Mouse (Mus musculus) urinary bladder, postnatal 4 days (tissue): Measurements from ENCODE around the gene Kif3a.
"Not testable (repeated sequence)": the region's sequence is repeated elsewhere in the genome, so short reads cannot be mapped to it uniquely, and the experiment has no call there.

Experiments
- DNase-seq, 2 experiments: peaks; one replicate each; pipeline ENCODE4 v3.0.0; 2021 to 2022; ENCODE audit warnings: low spot score in 2 of 2

Kif3a gene

GRCm38 (mm10) chr11:53543021-53543420 is 24.2 kb upstream of the Kif3a start:
- DNase-seq = no peak

DNA sequence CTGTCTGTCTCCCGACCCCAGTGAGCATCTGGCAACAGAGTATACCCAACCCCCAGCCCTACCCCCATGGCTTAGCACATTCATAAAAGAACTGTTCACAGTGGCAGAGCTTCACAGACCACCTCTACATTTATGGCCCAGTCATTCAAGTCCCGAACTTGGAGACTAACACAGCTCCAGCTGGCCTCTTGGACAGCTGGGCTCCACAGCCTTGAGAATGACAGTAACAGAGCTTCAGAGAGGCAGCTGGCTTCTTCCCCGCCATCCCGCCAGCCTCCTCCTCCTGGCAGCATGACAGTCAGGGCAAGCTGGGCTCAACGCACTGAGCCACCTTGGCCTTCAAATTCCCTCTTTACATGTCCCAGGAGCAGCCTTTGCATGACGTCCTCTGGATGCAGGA is 20.9 kb upstream of the Kif3a start:
- DNase-seq = no peak

DNA sequence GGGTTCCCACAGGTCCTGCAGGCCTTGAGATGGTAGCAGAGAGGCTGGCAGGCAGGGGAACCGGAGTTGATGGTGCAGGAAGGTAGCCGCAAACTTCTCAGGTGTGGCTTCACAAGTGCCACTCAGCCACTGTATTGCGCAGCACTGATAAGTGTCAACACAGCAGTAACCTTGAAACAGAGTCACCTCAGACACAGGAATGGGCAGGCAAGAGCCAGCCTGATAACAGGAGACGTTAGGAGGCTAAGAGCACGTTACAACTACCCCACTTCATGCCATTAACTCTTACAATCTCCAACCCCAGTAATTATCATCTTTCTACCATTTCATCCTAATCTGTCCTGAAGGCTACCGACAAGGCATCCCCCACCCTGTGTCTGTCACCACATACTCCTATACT is 19.6 kb upstream of the Kif3a start:
- DNase-seq = no peak

DNA sequence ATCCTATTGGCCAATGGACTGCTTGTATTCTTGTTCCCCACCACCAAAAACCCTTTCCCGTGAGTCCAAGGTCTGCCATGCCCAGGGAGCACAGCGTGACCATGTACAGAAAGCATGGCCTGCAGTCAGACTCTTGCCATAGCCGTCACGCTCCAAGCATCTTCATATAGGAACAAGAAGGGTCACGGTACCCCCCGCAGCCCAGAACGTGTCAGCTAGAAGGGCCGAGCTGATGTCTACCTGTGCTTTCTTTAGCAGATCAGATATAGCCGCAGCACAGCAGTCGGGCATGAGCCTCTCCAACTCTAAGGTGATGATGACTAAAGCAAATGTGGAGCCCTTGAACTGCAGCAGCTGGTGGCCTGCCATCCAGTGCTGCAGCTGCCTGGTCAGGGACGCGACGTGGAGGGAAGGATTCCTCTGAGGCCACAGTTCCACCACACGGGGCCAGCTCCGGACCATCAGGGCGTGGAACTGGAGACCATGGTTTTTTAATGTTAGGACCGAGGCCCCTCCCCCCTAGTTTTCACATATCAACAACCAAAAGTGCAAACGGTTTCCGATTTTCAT is 19.1 kb upstream of the Kif3a start:
- DNase-seq = no peak

DNA sequence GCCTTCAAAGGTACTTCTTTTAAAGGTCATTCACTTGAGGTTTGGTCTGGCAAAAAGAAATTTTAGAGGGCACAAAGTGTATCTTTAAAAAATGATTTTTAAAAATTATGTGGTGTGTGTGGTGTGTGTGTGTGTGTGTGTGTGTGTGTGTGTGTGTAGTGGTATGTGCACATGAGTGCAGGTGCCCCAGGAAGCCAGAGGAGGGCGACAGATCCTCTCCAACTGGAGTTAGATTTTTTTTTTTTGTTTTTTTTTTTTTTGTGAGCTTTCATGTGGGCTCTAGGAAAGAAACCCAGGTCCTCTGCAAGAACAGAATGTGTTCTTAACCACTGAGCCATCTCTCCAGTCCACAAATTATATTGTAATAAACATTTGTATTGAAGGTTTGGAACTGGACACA is 16.5 kb upstream of the Kif3a start:
- no peak for DNase-seq

DNA sequence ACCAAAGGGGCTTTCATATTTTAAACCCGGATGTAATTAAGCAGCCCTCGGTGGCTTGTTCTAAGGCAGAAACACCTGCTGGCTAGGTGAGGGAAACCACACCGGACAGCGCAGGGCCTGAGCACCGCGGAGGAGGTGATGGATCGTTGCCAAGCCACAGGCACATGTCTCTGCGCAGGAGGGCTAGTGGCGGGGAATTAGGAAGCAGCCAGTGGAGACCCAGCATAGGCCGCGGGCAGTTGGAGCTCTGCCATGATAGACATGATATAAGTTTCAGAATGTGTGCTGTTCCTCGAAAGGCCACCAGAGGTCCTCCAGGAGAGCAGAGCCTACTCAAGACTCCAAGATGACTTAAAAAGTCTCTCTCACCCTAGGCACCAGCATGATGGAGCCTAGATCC is 15.4 kb upstream of the Kif3a start:
- DNase-seq = no peak

GRCm38 (mm10) chr11:53556529-53556928 is 10.7 kb upstream of the Kif3a start:
- not testable (repeated sequence) for DNase-seq

DNA sequence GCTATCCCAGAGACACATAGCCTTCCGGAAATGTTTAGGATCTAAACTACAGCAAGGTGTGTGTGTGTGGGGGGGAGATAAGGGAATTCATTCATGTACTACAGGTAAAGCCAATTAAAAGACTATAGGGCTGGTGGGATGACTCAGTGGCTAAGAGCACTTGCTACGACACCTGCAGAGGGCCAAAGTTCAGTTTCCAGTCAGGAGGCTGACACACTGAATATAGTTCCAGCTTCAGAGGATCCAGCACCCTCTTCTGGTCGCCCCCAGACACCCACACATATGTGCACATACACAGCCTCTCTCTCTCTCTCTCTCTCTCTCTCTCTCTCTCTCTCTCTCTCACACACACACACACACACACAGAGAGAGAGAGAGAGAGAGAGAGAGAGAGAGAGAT is 9.2 kb upstream of the Kif3a start:
- DNase-seq = not testable (repeated sequence)

DNA sequence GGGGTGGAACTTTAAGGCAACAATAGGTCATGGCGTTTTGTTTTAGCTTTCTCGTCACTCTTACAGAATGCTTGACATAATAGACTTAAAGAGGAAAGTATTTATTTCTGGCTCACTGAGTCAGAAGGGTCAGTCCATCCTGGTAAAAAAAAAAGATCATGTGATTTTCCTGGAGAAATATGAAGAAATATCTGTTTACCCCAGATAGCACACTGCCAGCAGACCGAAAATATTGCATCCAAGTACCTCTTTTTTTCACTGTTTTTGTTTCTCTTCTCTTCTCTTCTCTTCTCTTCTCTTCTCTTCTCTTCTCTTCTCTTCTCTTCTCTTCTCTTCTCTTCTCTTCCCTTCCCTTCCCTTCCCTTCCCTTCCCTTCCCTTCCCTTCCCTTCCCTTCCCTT is 7.2 kb upstream of the Kif3a start:
- DNase-seq = not testable (repeated sequence)

DNA sequence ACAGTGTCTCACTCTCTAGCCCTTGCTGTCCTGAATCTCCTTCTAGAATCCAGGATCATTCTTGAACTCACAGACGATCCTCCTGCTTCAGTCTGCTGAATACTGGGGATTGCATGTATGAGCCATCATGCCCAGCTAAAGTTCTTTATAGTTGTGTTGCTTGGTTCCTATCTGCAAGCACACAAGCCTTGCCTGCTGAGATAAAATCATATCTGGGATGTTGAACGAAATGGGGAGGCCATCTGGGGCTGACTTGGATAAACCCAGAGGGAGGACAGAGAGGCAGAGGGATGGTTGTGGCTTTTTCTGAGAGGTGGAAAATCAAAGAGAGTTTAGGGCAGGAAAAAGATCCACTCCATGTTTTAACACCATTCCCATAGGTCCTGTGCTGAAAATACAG is 5.2 kb upstream of the Kif3a start:
- no peak for DNase-seq

DNA sequence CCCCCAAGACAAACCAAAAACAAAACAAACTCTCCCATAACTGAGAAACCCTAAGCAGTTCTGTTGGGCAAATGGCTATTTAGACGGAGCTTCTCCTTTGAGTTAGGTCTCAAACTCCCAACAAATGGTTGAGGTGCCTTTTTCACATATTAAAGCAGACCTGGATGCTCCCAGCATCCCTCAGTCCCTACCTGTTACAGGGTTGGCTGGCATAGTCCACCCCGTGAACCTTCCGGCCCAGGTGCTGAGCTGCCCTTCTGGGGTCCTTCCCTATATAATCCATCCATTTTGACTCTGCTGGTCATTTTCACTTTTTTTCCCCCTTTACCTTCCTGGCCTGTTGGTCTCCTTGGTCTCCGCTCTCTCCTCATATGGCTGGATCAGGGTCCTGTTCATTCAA is 533 bp upstream of the Kif3a start:
- no peak for DNase-seq

GRCm38 (mm10) chr11:53580562-53580961 is 13.4 kb downstream of the Kif3a start:
- no peak for DNase-seq

GRCm38 (mm10) chr11:53583151-53583550 is 16.0 kb downstream of the Kif3a start:
- DNase-seq = no peak

DNA sequence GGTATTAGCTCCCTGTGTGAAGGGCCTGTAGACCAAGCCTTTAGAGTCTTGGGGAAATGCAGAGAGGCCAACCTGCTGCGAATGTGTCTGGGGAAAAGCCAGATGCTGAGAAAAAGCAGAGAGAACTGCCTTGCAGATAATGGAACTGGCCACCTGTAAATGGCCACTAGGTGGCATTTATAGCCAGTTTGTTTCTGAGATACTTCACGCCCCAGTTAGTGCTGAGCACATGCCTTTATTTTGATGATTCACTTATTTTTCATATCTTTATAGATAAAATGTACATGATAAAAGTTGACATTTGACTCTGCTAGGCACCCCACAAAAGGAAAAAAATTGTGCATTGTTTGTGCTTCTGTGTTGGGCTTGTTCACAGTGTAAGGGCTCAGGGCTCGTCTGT is 17.7 kb downstream of the Kif3a start:
- DNase-seq = no peak

GRCm38 (mm10) chr11:53585510-53585909 is 18.3 kb downstream of the Kif3a start:
- no peak for DNase-seq

GRCm38 (mm10) chr11:53588279-53588678 is 21.1 kb downstream of the Kif3a start:
- no peak for DNase-seq

DNA sequence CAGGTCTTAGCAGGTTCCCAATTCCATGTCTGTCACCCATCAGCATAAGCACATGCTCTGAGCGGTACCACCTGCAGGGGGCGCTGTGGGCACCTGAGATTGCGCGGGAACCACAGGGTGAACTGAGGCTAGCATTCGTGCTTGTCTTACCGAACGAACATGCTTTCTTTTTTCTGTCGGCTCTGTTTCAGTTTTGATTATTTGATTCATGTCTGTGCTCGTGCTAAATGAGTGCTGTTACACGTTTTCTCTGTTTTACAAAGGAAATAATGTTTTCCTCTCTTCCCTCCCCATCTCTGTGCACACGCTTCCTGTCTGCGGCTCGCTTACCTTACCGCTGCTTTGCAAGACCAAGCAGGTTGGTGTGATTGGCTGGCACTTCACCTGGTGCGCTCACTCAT is 23.2 kb downstream of the Kif3a start:
- DNase-seq = peak in 1 of 2 experiments; percentile 65

DNA sequence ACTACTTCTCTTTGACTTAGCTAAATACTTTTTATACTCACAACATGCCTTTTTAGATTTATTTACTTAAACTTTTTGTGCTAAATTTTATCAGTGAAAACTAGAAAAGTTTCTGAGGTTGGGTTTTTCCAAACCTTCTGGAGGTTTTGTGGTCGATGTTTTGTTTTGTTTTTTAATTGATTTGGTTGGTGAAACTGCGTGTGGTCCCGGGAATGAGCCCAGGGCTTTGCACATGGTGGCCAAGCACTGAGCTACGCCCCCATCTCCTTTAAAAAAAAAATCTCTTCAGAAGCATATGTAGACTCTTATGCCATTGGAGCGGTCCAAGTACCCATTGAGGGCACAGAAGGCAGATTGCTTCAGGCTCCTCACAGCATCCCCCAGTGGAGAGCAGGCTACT is 23.9 kb downstream of the Kif3a start:
- no peak for DNase-seq

DNA sequence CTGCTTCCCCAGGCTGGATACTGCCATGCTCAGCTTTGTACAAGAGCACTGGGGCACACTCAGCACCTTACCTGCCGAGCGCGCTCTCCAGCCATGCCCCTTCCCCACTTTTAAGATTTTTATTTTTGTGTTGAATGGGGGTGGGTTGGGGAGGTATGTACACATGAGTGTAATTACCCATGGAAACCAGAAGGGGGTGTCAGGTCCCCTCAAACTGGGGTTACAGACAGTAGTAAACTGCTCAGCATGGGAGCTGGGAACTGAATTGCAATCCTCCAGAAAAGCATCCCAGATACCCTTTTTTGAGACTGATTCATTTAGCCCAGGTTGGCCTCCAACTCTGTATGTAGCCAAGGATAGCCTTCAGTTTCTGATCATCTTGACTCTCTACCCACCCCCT is 37.8 kb downstream of the Kif3a start:
- no peak for DNase-seq

GRCm38 (mm10) chr11:53605609-53606008 is 38.4 kb downstream of the Kif3a start:
- DNase-seq = no peak

DNA sequence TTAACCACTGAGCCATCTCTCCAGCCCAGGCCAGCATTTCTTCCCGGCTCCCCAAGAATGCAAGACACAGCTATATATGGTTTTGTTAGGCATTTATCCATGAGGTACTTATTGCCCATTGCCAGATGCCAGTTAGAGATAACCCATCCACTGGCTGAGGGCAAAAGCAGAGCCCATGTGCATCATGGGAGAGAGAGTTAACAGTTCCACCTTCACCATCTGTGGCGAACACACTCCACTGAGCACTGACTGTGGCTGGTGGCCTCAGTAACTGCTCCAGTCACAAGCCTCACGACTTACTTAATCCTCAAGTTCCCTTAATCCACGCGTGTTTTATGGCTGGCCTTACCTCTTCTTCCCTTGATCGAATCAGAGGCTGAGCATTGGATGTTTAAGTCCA is 42.1 kb downstream of the Kif3a start:
- no peak for DNase-seq

DNA sequence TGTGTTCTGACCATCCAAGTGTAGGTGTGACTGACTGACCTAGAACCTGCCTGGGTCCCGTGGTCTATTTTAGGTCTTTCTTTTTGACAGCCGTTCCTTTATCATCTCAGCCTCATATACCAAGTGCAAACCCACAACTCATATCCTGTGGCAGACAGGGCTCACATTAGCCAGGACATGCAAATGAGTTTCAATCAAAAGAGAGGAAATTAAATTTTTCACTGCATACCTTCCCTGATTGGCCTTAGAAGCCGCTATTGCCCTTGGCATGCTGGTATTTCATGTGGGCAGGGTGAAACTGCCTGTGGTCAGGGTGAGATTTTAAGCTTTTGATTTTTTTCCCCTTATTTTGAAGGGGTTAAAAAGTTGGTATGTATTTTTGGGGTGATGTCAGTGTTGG is 42.5 kb downstream of the Kif3a start:
- no peak for DNase-seq

GRCm38 (mm10) chr11:53615172-53615571 is 48.0 kb downstream of the Kif3a start:
- DNase-seq = no peak

GRCm38 (mm10) chr11:53615575-53615974 is 48.4 kb downstream of the Kif3a start:
- no peak for DNase-seq
